Mouse (Mus musculus) neural tube, embryonic 11.5 days (tissue): ENCODE data around the gene Ddx6. TPM values are rescaled to one million over a fixed set of nuclear protein-coding genes. Genes with fewer than 3 reads are reported as not detected.

Experiments used
- ATAC-seq: fragments of 200-750 bp; cut with Nextera tagmentation; 2 replicates; pipeline ENCODE4 v1.8.0; 2017; ENCODE audit warnings: moderate number of reproducible peaks, mild to moderate bottlenecking, moderate TSS enrichment, moderate library complexity; ENCODE audit not compliant: insufficient read depth, low FRiP score, low TSS enrichment
- DNase-seq: peaks from one replicate; pipeline ENCODE4 v3.0.0-alpha.2; 2015; ENCODE audit warnings: low spot score
- H3K27ac ChIP-seq: fragments of 300-500 bp; sonication (generic); 2 replicates; pipeline ENCODE4 v1.5.1; 2014; ENCODE audit warnings: low read depth, mild to moderate bottlenecking, low read length
- H3K27me3 ChIP-seq: fragments of 300-500 bp; sonication (generic); 2 replicates; pipeline ENCODE4 v1.6.1; 2014; ENCODE audit warnings: mild to moderate bottlenecking, low read length, mixed read lengths; ENCODE audit not compliant: control insufficient read depth, insufficient read depth
- H3K36me3 ChIP-seq: fragments of 300-500 bp; sonication (generic); 2 replicates; pipeline ENCODE4 v1.6.1; 2014; ENCODE audit warnings: mild to moderate bottlenecking, low read length, moderate library complexity, mixed read lengths; ENCODE audit not compliant: control insufficient read depth, insufficient read depth
- H3K4me1 ChIP-seq: fragments of 300-500 bp; sonication (generic); 2 replicates; pipeline ENCODE4 v1.6.1; 2014; ENCODE audit warnings: low read length, mixed read lengths; ENCODE audit not compliant: control insufficient read depth, insufficient read depth
- H3K4me2 ChIP-seq: fragments of 300-500 bp; sonication (generic); 2 replicates; pipeline ENCODE4 v1.6.1; 2014; ENCODE audit warnings: low read depth, mild to moderate bottlenecking, moderate library complexity
- H3K4me3 ChIP-seq: fragments of 300-500 bp; sonication (generic); 2 replicates; pipeline ENCODE4 v1.5.1; 2014; ENCODE audit warnings: low read depth, low read length
- H3K9ac ChIP-seq: fragments of 300-500 bp; sonication (generic); 2 replicates; pipeline ENCODE4 v1.6.1; 2014; ENCODE audit warnings: mild to moderate bottlenecking, low read length
- H3K9me3 ChIP-seq: fragments of 300-500 bp; sonication (generic); 2 replicates; pipeline ENCODE4 v1.6.1; 2016; ENCODE audit warnings: low read length; ENCODE audit not compliant: control insufficient read depth
- WGBS: fragments of 180-500 bp; shearing (Covaris S2); extraction: QIAGEN DNeasy Blood & Tissue Kit; methylation state at CpG from one replicate; pipeline ENCODE4 v1.1.7; 2014; 5-methylcytosine and 5-hydroxymethylcytosine counted together
- polyA plus RNA-seq: library from polyadenylated mRNA; unstranded; fragments of >200 nt; fragmentation: Nextera tagmentation; extraction: Ambion mirVana; gene quantifications from 2 replicates; pipeline ENCODE4 v1.2.1, GENCODE M21; 2014

Gene Ddx6
- polyA plus RNA-seq, 1 experiment from 2014 or later: 11.9 TPM

- H3K36me3 ChIP-seq: no peaks in the 10 kb centered on the region
- no peak overlapping the region for H3K4me2 ChIP-seq
- no peak overlapping the region for H3K4me3 ChIP-seq
- WGBS: 67% methylated on average over 9 of the region's 9 CpGs
- no peaks in the 10 kb centered on the region for H3K4me1 ChIP-seq
- H3K9ac ChIP-seq: no peak overlapping the region
- H3K27me3 ChIP-seq: no peaks in the 10 kb centered on the region
- H3K9me3 ChIP-seq: 0 out of 2 replicates have a peak, but pooled peaks cover 2% of the 10 kb centered on the region
- ATAC-seq (no peak), DNase-seq (no peak)
- H3K27ac ChIP-seq: no peak overlapping the region
These were observed 16.1 kb upstream of the Ddx6 start for GRCm38 (mm10) chr9:44588605-44589004.

DNA sequence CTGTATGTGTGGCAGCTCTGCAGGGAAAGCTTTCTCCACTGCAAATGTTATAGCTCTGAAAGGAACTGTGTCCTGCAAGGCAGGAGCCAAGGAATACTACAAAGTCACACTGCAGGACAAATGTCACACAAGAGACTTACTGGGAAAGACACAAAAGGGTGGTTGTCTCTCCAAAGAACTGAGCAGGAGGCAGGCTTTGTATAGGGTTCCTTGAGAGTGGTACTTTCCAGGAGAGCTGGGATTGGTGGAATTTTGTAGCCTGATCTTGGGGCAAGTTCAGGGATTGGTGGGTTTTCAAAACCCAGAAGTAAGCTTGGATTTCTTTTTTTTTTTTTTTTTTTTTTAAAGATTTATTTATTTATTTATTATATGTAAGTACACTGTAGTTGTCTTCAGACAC, 15.6 kb upstream of the Ddx6 start:
- H3K4me3 ChIP-seq: no peak overlapping the region
- H3K36me3 ChIP-seq: no peaks in the 10 kb centered on the region
- DNase-seq (no peak), ATAC-seq (no peak)
- no peaks in the 10 kb centered on the region for H3K9me3 ChIP-seq
- no peaks in the 10 kb centered on the region for H3K27me3 ChIP-seq
- no peaks in the 10 kb centered on the region for H3K4me1 ChIP-seq
- H3K4me2 ChIP-seq: no peak overlapping the region
- H3K9ac ChIP-seq: no peak overlapping the region
- H3K27ac ChIP-seq: no peak overlapping the region

DNA sequence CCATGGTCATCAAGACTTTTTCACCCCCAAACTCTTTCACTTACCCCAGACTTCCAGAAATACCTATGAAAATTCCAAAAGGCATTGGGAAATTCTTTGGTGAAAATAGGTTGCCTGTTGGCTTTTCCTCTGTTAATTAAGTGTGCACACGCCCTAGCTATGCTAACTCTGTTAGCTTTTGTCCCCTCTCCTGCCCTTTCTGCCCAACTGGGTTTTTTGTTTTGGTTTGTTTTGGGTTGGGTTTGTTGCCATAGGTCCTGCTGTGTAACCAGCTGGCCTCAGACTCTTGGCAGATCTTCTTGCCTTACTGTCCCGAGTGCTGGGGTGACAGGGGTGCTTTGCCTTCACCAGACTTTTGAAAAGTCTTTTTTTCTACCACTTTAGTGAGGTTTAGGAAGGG, 13.7 kb upstream of the Ddx6 start:
- H3K4me2 ChIP-seq: no peak overlapping the region
- no peaks in the 10 kb centered on the region for H3K9me3 ChIP-seq
- no peaks in the 10 kb centered on the region for H3K36me3 ChIP-seq
- no peak for DNase-seq
- 18% methylated on average over 2 of the region's 2 CpGs for WGBS
- no peaks in the 10 kb centered on the region for H3K4me1 ChIP-seq
- no peak for ATAC-seq
- H3K27me3 ChIP-seq: no peaks in the 10 kb centered on the region
- no peak overlapping the region for H3K4me3 ChIP-seq
- H3K27ac ChIP-seq: no peak overlapping the region
- no peak overlapping the region for H3K9ac ChIP-seq

- WGBS: 80% methylated on average over 7 of the region's 7 CpGs
- no peak for ATAC-seq
- Histone ChIP-seq H3K9me3 (no peaks in the 10 kb centered on the region), H3K4me2 (no peak overlapping the region), H3K36me3 (no peaks in the 10 kb centered on the region), H3K4me1 (no peaks in the 10 kb centered on the region), H3K27me3 (no peaks in the 10 kb centered on the region), H3K27ac (no peak overlapping the region), H3K9ac (no peak overlapping the region), H3K4me3 (no peak overlapping the region)
- DNase-seq: no peak
These were observed 13.0 kb upstream of the Ddx6 start for GRCm38 (mm10) chr9:44591595-44592188.

GRCm38 (mm10) chr9:44593221-44593620, 11.5 kb upstream of the Ddx6 start:
- no peak overlapping the region for H3K9ac ChIP-seq
- WGBS: 89% methylated on average over 4 of the region's 4 CpGs
- H3K4me2 ChIP-seq: no peak overlapping the region
- H3K27ac ChIP-seq: no peak overlapping the region
- no peaks in the 10 kb centered on the region for H3K9me3 ChIP-seq
- H3K4me3 ChIP-seq: no peak overlapping the region
- no peaks in the 10 kb centered on the region for H3K27me3 ChIP-seq
- no peaks in the 10 kb centered on the region; the same call in 1 of the 2 replicates for H3K4me1 ChIP-seq
- H3K36me3 ChIP-seq: no peaks in the 10 kb centered on the region
- DNase-seq: no peak
- ATAC-seq: no peak

DNA sequence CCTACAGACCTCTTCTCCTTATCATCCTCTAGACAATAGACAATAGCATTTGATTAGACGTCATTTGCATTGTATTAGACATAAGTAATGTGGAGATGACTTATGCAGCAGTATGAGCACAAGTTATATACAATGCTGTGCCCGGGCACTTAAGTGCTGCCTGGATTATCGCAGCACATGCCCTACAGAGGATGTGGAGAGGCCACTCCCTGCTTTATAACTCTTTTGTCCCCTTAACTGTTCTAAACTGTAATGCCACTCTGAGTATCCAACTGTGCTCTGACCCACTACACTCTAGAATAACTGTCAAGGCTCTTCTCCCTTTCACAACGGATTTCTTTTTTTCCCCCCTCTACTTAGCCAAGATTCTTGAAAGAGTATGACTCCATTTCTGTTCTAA, 10.8 kb upstream of the Ddx6 start:
- H3K4me2 ChIP-seq: no peak overlapping the region
- no peaks in the 10 kb centered on the region for H3K36me3 ChIP-seq
- WGBS: 78% methylated on average over 4 of the region's 4 CpGs
- peaks cover under 1% of the 10 kb centered on the region for H3K4me1 ChIP-seq
- ATAC-seq: no peak
- H3K27me3 ChIP-seq: no peaks in the 10 kb centered on the region
- H3K27ac ChIP-seq: no peak overlapping the region
- no peak overlapping the region for H3K4me3 ChIP-seq
- no peak overlapping the region for H3K9ac ChIP-seq
- DNase-seq: no peak
- no peaks in the 10 kb centered on the region for H3K9me3 ChIP-seq

DNA sequence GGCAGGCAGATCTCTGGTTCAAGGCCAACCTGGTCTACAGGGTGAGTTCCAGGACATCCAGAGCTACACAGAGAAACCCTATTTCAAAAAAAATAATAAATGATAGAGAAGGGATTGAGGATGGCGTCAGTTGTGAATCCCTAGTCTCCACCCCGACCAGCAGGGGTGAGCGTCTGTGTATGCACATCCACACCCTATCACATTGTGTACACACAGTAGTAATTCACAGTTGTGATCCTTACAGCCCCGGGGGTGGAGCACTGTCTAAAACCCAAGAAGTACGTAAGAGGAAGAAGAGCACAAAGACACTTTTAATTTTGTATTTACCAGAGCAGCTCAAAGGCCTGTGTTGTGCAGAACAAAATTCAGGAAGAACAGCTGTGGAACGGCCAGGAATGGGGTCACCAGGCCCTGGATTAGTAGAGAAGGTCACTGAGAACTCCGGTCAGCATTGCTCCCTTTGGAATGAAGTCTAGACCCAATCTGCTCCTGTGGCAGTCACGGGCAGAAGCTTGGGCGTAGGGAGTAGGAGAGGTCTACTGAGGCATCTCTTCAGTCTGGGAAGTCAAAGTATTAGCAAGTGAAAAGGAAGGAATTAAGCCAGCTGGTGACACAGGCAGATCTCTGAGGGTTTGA, 9.7 kb upstream of the Ddx6 start:
- Histone ChIP-seq H3K27ac (no peak overlapping the region), H3K4me3 (no peak overlapping the region), H3K36me3 (no peaks in the 10 kb centered on the region), H3K9me3 (no peaks in the 10 kb centered on the region), H3K4me2 (no peak overlapping the region), H3K9ac (no peak overlapping the region), H3K4me1 (peaks cover 7% of the 10 kb centered on the region), H3K27me3 (no peaks in the 10 kb centered on the region)
- ATAC-seq (no peak), DNase-seq (no peak)
- 87% methylated on average over 9 of the region's 9 CpGs for WGBS

GRCm38 (mm10) chr9:44595537-44595930, 9.2 kb upstream of the Ddx6 start:
- WGBS: 93% methylated on average over 1 of the region's 1 CpGs
- no peak overlapping the region for H3K9ac ChIP-seq
- H3K27me3 ChIP-seq: no peaks in the 10 kb centered on the region
- ATAC-seq: no peak
- DNase-seq: no peak
- H3K9me3 ChIP-seq: no peaks in the 10 kb centered on the region
- no peak overlapping the region for H3K4me3 ChIP-seq
- H3K4me1 ChIP-seq: peaks cover 7% of the 10 kb centered on the region
- no peaks in the 10 kb centered on the region for H3K36me3 ChIP-seq
- H3K27ac ChIP-seq: no peak overlapping the region
- H3K4me2 ChIP-seq: no peak overlapping the region

DNA sequence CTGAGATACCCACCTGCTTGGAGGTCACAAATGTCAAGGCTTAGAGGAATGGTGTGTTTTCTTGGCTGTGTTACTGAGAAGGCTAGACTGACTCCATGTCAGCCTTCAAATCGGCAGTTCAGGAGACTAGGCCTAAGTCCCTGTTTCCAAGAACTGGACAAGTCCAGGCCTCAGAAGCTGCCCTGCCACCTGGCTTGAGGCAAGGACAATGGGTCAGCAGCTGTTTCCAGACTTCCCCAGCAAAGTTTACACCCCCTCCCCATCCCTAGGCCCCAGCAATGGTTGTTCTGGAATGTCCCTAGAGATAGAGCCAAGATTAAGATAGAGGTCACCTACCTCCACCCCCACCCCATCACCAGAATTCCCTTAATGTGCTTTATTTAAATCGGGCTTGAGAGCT, 7.0 kb upstream of the Ddx6 start:
- no peak for ATAC-seq

More for the DNA sequence above, 7.0 kb upstream of the Ddx6 start:
- 92% methylated on average over 2 of the region's 2 CpGs for WGBS
- no peak for DNase-seq
- no peak overlapping the region for H3K27ac ChIP-seq
- peaks cover 7% of the 10 kb centered on the region for H3K4me1 ChIP-seq
- no peak overlapping the region for H3K9ac ChIP-seq
- no peaks in the 10 kb centered on the region for H3K36me3 ChIP-seq
- H3K4me3 ChIP-seq: no peak overlapping the region
- no peak overlapping the region for H3K4me2 ChIP-seq
- H3K27me3 ChIP-seq: no peaks in the 10 kb centered on the region
- no peaks in the 10 kb centered on the region for H3K9me3 ChIP-seq
